Mouse (Mus musculus) naive thymus-derived CD4-positive, alpha-beta T cell, adult 2 months (primary cell): ENCODE measurements around the gene Tc2n.
"Not testable (repeated sequence)": the region's sequence is repeated elsewhere in the genome, so short reads cannot be mapped to it uniquely, and the experiment has no call there.

Source experiments
- DNase-seq: peaks from one replicate; pipeline ENCODE4 v3.0.0-alpha.2; 2011; ENCODE audit warnings: low read depth

Gene Tc2n

DNA sequence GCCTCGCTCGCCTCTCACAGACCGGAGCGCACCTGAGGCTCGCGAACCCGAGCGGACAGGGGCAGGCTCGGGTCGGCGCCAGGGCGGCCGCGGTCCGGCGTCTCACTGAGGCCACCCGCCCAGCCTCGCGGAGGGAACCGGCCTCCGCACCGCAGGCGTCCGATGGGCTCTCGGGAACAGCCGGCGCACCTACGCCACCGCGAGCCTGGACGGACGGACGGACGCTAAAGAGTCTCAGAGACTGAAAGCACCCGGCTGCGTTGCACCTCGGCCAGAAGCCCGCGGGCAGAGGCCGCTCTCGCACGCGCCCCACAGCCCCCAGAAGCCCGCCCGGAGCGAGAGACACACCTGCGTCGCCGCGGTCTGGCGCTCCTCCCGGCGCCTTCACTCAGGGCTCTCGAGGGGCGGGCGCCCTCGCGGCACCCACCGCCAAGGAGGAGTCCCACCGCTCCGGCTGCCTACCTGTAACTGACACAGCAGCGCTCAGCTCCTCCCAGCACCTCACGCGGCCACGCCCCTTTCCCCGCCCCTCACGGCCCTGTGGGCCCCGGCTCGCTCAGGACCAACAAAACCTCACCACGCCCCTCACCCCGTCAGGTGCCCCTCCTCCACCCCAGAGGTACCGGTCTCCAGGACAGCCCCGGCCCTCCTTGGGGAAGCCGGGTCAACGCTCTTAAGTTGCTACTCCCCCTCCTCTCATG lies at the start of gene Tc2n:
Tc2n (minus strand) TSS at position 470 of the 701 bp plus-strand sequence.
- DNase-seq: peak; percentile 52

DNA sequence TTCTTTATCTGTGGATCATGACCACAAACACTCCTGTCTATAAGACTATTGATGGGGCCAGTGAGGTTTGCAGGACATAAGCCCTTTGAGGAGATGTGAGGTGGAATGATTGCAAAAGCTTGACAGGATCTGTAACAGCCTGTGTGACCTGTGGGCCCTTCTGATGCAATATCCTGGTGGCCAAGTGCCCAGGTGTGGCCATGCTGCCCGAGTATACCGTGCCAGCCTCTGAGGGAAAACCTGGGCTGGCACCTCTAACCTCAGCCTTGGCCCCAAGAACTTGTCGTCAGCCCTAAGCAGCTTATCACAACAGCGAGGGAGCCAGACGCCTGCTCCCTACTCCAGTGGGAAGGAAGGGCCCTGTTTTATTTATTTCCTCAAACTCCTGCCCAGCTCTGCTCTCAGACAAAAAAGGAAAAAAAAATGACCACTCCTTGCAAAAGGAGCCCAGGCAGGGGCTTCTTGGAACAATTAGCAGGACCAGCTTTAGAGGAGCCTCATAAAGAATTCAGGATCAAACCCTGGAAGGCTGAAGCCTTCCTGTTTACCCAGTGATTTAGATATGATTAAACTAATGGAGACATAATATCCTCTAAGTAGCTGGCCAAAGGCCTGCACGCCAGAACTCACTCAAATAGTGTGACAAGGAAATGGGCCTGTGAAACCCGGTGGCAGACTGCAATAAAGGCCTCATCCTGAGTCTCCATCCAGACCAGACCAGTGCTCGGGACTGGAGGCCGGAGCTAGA lies 49.2 kb upstream of the Tc2n start:
- DNase-seq: no peak

DNA sequence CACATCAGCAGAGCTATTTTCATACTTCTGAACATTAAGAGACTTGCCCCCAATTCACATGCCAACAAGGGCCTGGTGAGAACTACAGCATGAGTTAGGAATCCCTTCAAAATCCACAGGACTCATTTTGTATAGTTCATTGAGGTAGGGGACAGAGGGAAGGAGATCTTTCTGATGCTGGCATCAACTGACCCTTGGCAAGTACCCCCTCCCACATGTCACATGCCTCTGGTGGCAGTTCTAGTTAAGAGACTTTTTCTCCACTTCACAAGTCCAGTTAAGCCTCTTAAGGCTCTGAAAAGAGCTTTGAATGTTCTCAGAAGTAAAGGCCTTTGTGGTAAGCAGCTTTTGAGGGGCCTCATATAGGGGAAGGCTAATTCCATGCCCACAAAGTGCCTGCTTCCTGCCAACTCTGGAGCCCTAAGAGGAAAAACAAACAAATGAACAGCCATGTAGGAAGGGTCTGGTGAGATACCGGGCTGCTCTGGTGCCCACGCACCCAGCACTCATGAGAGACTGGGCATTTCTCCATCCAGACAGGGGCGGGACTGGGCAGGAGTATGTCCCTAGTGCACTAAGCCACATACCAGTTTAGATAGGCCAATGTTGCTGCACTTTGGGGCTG lies 48.0 kb upstream of the Tc2n start:
- DNase-seq: no peak

DNA sequence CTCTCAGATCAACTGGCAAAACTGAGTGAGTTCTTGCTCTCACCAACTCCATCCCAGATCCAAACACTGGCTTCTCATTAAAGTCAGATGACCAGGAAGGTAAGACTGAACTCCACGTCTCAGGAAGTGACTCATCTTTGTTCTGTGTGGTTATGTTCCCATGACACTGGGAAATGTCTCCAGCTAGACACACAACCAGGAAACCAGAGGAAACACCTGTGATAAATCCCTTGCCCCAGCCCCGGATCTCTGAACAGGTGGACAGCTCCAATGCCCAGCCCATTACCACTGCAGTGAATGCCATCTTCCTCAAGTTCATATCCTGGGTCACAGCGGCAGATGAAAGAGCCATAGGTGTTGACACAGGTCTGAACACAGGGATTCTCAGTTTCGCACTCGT lies 46.5 kb upstream of the Tc2n start:
- DNase-seq: no peak

DNA sequence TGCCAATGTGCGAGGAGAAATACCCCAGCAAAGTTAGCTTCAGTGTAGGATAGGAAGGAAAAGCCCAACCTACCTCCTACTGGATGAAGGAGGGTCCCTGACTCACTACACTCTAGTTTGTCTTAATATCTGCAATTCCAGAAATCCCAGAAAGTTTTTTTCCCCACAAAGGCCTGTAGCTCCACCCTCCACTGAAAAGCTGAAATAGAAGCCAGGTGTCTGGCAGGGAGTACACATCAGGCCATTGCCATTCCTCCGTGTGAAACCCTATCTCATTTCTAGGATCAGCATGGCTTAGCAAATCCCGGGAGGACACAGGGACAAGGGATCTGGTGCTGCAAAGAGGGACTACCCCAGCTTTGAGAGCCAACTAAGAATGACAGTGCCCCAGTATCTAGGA lies 44.7 kb upstream of the Tc2n start:
- no peak for DNase-seq

DNA sequence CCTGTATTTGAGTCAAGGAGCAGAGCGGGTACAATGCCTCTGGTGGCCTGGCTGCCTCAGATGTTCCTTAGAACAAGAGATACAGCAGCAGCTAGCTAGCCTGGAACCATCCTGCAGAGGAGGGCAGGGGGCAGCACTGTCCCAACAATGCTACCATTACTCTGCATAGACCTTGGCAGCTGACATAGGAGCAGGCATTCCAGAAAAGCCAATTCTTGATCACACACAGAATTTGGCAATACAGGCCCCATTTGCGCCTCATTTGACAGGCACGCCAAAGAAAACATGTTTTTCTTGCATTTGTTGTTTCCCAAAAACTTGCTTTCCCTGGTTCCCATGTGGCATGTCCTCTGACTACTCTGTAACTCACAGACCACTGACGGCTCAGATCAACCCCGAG lies 43.7 kb upstream of the Tc2n start:
- DNase-seq: no peak

DNA sequence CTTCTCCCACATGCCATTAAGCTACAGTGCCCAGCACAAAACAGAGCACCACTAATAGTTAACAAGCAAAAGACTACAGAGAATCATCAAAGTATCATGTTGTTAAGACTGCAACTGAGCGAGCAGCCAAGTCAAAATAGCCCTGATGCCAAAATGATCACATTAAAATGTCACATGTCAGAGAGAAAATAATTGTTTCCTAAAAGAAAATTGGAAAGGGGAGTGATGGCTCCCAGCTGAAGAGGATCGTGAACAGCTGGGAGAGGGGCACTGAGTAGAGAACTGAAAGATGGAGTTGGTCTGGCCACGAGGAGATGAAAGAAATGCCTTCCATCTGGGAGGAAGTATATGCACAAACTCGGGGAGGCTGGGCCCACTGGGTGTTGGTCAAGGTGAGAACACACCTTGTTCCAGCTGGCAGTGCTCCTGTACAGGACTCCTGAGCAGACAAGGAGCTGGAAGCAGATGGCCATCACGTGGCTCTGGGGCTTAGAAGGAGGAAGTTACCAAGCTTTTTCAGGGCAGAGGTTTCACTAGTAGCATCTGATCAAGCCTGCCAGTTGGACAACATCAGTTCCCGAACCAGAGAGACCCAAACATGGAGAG lies 41.2 kb upstream of the Tc2n start:
- no peak for DNase-seq

DNA sequence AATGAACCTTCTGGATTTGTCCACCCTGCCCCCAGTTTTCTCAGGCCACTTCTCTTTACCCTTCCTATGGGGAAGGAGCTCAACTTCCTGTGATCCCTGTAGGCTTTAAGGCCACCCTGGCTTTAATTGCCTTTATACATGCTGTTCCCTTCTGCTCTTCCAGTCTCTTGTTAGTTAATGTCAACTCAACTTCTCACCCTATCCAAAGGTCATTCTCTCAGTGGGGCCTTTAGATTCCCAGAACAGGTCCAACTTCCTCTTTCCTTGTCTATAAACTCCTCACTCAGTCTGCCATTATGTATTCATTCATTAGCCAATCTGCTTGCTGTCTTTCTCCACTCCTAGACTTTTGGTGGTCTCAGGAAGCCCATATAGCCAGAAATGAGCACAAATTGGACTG lies 40.4 kb upstream of the Tc2n start:
- no peak for DNase-seq

DNA sequence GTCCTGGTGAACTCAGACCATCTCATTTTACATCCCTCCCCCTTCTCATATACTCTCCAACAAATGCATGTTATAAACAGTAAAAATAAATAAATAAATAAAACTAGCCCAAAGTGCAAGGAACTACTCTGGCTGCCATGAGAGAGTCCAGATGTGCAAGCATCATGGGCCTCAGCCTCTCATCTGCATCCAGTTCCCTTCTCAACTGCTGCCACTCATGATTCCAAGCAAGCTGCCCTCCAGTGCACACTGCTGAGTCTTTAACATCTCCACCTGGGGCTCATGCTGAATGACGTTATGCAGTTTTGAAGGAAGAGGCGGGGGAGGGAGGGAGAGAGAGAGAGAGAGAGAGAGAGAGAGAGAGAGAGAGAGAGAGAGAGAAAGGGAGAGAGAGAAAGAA lies 24.1 kb upstream of the Tc2n start:
- no peak for DNase-seq

DNA sequence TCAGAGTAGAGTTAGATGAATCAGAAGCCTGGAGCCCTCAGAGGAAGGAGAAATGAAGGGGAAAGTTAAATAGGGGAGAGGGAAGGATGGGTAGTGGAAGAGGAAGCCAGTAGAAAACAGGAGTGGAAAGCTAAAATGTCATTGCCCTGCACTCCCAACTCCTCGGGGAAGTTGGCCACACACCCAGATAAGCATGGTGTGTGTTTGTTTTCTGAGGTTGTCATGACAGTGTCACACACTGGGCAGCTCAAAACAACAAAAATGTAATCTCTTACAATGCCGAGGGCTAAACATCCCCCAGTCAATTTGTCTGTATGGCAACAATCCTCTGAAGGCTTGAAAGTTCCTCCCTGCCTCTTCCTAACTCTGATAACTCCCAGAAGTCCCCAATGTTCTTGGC lies 22.2 kb upstream of the Tc2n start:
- no peak for DNase-seq

DNA sequence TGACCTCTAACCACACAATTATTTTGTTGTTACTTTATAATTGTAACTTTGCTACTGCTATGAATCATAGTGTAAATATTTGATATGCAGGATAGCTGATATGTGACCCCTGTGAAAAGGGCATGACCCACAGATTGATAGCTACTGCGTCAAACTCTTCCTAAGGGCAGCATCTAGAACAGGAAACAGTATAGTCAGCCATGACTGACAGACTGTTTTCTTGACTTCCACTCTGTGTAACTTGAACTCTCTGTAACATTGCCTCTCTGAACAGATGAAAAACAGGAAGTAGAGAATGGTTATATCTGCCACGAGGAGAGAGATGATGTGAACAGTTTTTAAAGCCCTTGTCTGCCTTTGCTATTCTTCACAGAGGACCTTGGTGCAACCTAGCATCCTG lies 21.7 kb upstream of the Tc2n start:
- no peak for DNase-seq

DNA sequence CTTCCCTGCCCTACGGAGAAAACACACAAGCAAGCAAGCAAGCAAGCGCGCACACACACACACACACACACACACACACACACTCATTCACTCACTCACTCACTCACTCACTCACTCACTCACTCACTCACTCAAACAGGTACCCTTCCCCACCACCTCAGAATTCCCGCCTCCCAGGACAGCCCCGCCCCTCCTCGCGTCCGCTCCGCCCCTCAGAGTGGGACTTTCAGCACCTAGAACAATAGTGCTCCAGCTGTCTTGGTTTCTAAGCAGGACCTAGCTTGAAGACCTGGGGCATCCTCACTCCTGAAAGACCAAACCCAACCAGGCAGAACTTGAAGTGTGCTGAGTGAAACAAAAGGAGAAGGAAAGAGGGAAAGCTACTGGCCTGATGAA lies 430 bp upstream of the Tc2n start:
- peak; percentile 2 for DNase-seq

DNA sequence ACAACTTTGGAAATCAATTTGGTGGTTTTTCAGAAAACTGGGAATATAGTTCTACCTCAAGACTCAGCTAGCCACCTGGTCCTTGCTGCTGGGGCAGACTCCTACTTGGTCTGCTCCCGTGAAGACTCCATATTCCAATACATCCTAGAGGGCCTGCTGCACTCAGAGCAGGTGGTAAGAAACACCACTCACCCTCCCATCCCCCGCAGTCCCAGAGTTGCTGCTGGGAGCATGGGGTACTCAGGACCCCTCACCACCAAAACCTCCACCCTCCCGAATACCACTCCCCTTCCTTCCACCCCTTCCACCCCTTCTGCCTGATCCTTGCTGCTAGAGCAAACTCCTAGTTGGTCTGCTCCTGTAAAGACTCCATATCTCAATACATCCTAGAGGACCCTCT lies 19.1 kb downstream of the Tc2n start:
- no peak for DNase-seq

DNA sequence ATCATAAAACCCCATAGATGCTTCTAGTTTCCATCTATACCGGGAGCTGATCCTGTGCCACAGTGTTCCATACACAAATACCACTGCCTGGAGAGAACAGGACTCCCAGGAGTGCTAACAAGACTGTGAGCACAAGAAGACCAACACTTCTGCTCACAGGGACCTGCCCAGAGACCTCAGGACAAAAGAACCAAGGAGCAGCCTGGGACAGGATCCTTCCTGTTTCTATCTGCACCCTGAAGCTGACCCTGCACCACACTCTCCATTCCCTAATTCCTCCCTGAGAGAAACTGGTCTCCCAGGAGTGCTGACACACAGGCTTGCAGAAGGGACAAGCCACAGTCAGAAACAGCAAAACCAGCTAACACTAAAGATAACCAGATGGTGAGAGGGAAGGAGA lies 21.8 kb downstream of the Tc2n start:
- DNase-seq: no peak

DNA sequence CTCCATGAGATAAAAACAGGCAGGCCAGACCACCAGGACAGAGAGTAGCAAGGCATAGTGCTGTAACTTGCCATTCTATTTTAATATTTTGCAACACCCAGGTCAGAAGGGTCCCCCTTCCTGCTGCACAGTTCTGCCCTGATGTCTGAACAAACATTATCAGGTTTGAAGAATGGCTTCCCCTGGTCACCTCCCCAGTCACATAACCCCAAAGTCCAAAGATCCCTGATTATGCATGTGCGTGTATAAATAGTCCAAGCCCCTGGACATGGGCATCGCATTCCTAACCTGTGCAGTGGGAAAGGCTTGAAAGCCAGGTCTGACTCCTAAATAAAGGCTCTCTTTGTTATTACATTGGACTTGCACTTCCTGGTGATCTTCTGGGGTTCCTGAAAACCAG lies 37.8 kb downstream of the Tc2n start:
- DNase-seq: no peak

DNA sequence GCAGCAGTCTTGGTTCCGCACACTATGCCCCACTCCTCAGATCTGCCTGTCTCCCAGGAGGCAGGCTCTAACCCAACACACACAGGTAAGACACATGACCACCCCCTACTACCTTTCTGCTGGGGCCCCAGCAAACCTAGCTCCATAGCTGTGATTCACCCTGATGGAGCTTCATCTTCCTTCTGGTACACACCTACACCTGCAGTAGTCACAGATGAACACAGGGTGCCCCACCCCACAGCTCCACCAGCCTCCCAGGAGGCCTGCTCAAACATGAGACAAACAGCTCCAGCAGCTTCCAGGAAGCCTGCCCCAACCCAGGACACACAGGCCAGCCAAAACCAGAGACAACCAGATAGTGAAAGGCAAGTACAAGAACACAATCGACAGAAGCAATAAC lies 50.8 kb downstream of the Tc2n start:
- DNase-seq: no peak

DNA sequence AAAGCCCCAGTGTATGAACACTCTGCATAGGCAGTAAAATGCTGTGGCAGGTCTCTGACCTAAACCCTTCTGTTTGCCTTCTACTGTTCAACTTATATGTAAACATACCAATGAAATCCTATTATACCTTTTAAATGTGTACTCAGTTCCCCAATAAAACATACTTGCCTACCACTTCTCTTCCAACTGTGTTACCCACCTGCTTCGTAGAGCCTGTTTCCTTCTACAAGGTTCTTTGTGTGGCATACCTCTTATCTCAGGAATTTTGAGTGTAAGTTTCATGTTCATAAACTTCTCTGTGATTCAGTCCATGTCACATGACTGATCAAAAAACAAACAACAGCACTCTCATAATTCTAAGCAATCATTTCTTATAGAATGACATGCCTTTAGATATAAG lies 85.2 kb downstream of the Tc2n start:
- no peak for DNase-seq

DNA sequence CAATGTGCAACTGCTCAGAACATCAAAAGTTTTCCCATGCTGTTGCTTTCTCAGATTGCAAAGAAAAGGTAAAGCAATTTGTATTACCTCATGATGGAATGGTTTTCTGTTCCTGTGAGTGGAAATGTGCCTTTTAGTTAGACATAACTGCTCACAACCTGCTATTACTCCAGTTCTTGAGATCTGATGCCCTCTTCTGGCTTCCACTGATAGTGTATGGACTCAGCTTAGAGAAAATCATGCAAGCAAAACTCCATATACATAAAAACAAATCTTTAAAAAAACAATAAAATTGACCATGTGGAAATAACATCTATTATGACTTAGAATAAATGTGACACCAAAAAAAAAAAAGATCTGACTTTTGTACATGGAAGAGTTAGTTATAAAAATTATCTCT lies 111.7 kb downstream of the Tc2n start:
- DNase-seq: not testable (repeated sequence)
